Mouse (Mus musculus) hindbrain, embryonic 11.5 days (tissue): Measurements from ENCODE around the gene Syt1. TPM values are rescaled to one million over a fixed set of nuclear protein-coding genes. Genes with fewer than 3 reads are reported as not detected.

Source experiments
- ATAC-seq: fragments of 200-750 bp; cut with Nextera tagmentation; 2 replicates; pipeline ENCODE4 v1.8.0; 2017; ENCODE audit warnings: mild to moderate bottlenecking, moderate TSS enrichment, moderate library complexity; ENCODE audit not compliant: low FRiP score
- DNase-seq: peaks from one replicate; pipeline ENCODE4 v3.0.0-alpha.2; 2015; ENCODE audit warnings: low spot score
- H3K27ac ChIP-seq: fragments of 300-500 bp; sonication (generic); 2 replicates; pipeline ENCODE4 v1.5.1; 2014; ENCODE audit warnings: mild to moderate bottlenecking, low read depth, low read length
- H3K27me3 ChIP-seq: fragments of 300-500 bp; sonication (generic); 2 replicates; pipeline ENCODE4 v1.6.1; 2014; ENCODE audit warnings: mild to moderate bottlenecking, low read length, moderate library complexity, mixed read lengths; ENCODE audit not compliant: control insufficient read depth, insufficient read depth
- H3K36me3 ChIP-seq: fragments of 300-500 bp; sonication (generic); 2 replicates; pipeline ENCODE4 v1.6.1; 2014; ENCODE audit warnings: mild to moderate bottlenecking, low read length, moderate library complexity, mixed read lengths; ENCODE audit not compliant: control insufficient read depth, insufficient read depth
- H3K4me1 ChIP-seq: fragments of 300-500 bp; sonication (generic); replicated peaks from 2 replicates; pipeline ENCODE4 v1.6.1; 2014; ENCODE audit warnings: low read length, mixed read lengths; ENCODE audit not compliant: control insufficient read depth, insufficient read depth
- H3K4me2 ChIP-seq: fragments of 300-500 bp; sonication (generic); replicated peaks from 2 replicates; pipeline ENCODE4 v1.6.1; 2014; ENCODE audit warnings: mild to moderate bottlenecking, low read depth, low read length
- H3K4me3 ChIP-seq: fragments of 300-500 bp; sonication (generic); 2 replicates; pipeline ENCODE4 v1.5.1; 2014; ENCODE audit warnings: low read depth, low read length
- H3K9ac ChIP-seq: fragments of 300-500 bp; sonication (generic); 2 replicates; pipeline ENCODE4 v1.6.1; 2014; ENCODE audit warnings: low read depth, low read length
- H3K9me3 ChIP-seq: fragments of 300-500 bp; sonication (generic); 2 replicates; pipeline ENCODE4 v1.6.1; 2016; ENCODE audit warnings: low read length; ENCODE audit not compliant: control insufficient read depth
- WGBS: fragments of 180-500 bp; shearing (Covaris S2); extraction: QIAGEN DNeasy Blood & Tissue Kit; methylation state at CpG from one replicate; pipeline ENCODE4 v1.1.7; 2014; 5-methylcytosine and 5-hydroxymethylcytosine counted together
- polyA plus RNA-seq: library from polyadenylated mRNA; unstranded; fragments of >200 nt; fragmentation: Nextera tagmentation; extraction: Ambion mirVana; gene quantifications from 2 replicates; pipeline ENCODE4 v1.2.1, GENCODE M21; 2014

Gene Syt1
- polyA plus RNA-seq, 1 experiment from 2014 or later = 28.3 TPM

- Histone ChIP-seq H3K27me3 (no peaks in the 10 kb centered on the region), H3K4me2 (no peak overlapping the region), H3K36me3 (no peaks in the 10 kb centered on the region), H3K4me1 (no peaks in the 10 kb centered on the region), H3K9me3 (no peaks in the 10 kb centered on the region), H3K27ac (no peak overlapping the region), H3K9ac (no peak overlapping the region), H3K4me3 (no peak overlapping the region)
- DNase-seq (peak; percentile 23), ATAC-seq (peak; percentile 79)
- 34% methylated on average over 8 of the region's 8 CpGs for WGBS
These were observed 234.0 kb downstream of the Syt1 start for GRCm38 (mm10) chr10:108776735-108777134.

- no peaks in the 10 kb centered on the region for H3K36me3 ChIP-seq
- no peak overlapping the region for H3K27ac ChIP-seq
- H3K4me2 ChIP-seq = no peak overlapping the region
- ATAC-seq (no peak), DNase-seq (no peak)
- H3K9ac ChIP-seq = no peak overlapping the region
- H3K9me3 ChIP-seq = no peaks in the 10 kb centered on the region
- no peaks in the 10 kb centered on the region for H3K27me3 ChIP-seq
- H3K4me1 ChIP-seq = no peaks in the 10 kb centered on the region
- H3K4me3 ChIP-seq = no peak overlapping the region
- WGBS = 85% methylated on average over 6 of the region's 6 CpGs
These were observed 239.7 kb downstream of the Syt1 start for GRCm38 (mm10) chr10:108771081-108771480.

GRCm38 (mm10) chr10:108765564-108765963 is 245.2 kb downstream of the Syt1 start:
- H3K36me3 ChIP-seq = no peaks in the 10 kb centered on the region
- DNase-seq (no peak), ATAC-seq (no peak)
- no peak overlapping the region for H3K4me2 ChIP-seq
- no peak overlapping the region for H3K9ac ChIP-seq
- no peaks in the 10 kb centered on the region for H3K27me3 ChIP-seq
- H3K27ac ChIP-seq = no peak overlapping the region
- H3K4me1 ChIP-seq = no peaks in the 10 kb centered on the region
- H3K4me3 ChIP-seq = no peak overlapping the region
- no peaks in the 10 kb centered on the region for H3K9me3 ChIP-seq

- Histone ChIP-seq H3K4me1 (no peaks in the 10 kb centered on the region), H3K9me3 (no peaks in the 10 kb centered on the region), H3K4me2 (no peak overlapping the region), H3K36me3 (no peaks in the 10 kb centered on the region), H3K27me3 (no peaks in the 10 kb centered on the region), H3K4me3 (no peak overlapping the region), H3K9ac (no peak overlapping the region), H3K27ac (no peak overlapping the region)
- WGBS = 88% methylated on average over 6 of the region's 6 CpGs
- no peak for ATAC-seq
- no peak for DNase-seq
These were observed 247.1 kb downstream of the Syt1 start for GRCm38 (mm10) chr10:108763722-108764121.

- Histone ChIP-seq H3K9me3 (no peaks in the 10 kb centered on the region), H3K36me3 (no peaks in the 10 kb centered on the region), H3K4me3 (no peak overlapping the region), H3K27ac (no peak overlapping the region), H3K9ac (no peak overlapping the region), H3K4me2 (no peak overlapping the region), H3K27me3 (no peaks in the 10 kb centered on the region), H3K4me1 (no peaks in the 10 kb centered on the region)
- 96% methylated on average over 2 of the region's 2 CpGs for WGBS
- no peak for ATAC-seq
- no peak for DNase-seq
These were observed 257.5 kb downstream of the Syt1 start for GRCm38 (mm10) chr10:108753304-108753703.

- Histone ChIP-seq H3K27me3 (no peaks in the 10 kb centered on the region), H3K4me3 (no peak overlapping the region), H3K9me3 (no peaks in the 10 kb centered on the region), H3K4me2 (no peak overlapping the region), H3K36me3 (no peaks in the 10 kb centered on the region), H3K27ac (no peak overlapping the region), H3K4me1 (no peaks in the 10 kb centered on the region), H3K9ac (no peak overlapping the region)
- ATAC-seq (no peak), DNase-seq (no peak)
- WGBS = 93% methylated on average over 2 of the region's 2 CpGs
These were observed 267.0 kb downstream of the Syt1 start for GRCm38 (mm10) chr10:108743759-108744158.

- no peak overlapping the region for H3K27ac ChIP-seq
- no peaks in the 10 kb centered on the region for H3K9me3 ChIP-seq
- H3K9ac ChIP-seq = no peak overlapping the region
- no peak overlapping the region for H3K4me3 ChIP-seq
- 63% methylated on average over 2 of the region's 2 CpGs for WGBS
- H3K27me3 ChIP-seq = no peaks in the 10 kb centered on the region
- H3K4me2 ChIP-seq = no peak overlapping the region
- H3K36me3 ChIP-seq = no peaks in the 10 kb centered on the region
- ATAC-seq (peak; percentile 69), DNase-seq (peak; percentile 56)
- H3K4me1 ChIP-seq = no peaks in the 10 kb centered on the region
These were observed 276.8 kb downstream of the Syt1 start for GRCm38 (mm10) chr10:108733982-108734381.

GRCm38 (mm10) chr10:108728961-108729360 is 281.8 kb downstream of the Syt1 start:
- Histone ChIP-seq H3K4me1 (no peaks in the 10 kb centered on the region), H3K4me2 (no peak overlapping the region), H3K4me3 (no peak overlapping the region), H3K36me3 (no peaks in the 10 kb centered on the region), H3K27me3 (no peaks in the 10 kb centered on the region), H3K9me3 (no peaks in the 10 kb centered on the region), H3K9ac (no peak overlapping the region), H3K27ac (no peak overlapping the region)
- no peak for ATAC-seq
- DNase-seq = no peak
- 73% methylated on average over 8 of the region's 8 CpGs for WGBS

- DNase-seq = no peak
- no peaks in the 10 kb centered on the region for H3K27me3 ChIP-seq
- no peaks in the 10 kb centered on the region for H3K4me1 ChIP-seq
- 87% methylated on average over 4 of the region's 4 CpGs for WGBS
- H3K36me3 ChIP-seq = no peaks in the 10 kb centered on the region
- no peaks in the 10 kb centered on the region for H3K9me3 ChIP-seq
- no peak overlapping the region for H3K9ac ChIP-seq
- no peak overlapping the region for H3K4me3 ChIP-seq
- H3K27ac ChIP-seq = no peak overlapping the region
- H3K4me2 ChIP-seq = no peak overlapping the region
- no peak for ATAC-seq
These were observed 284.4 kb downstream of the Syt1 start for GRCm38 (mm10) chr10:108726391-108726790.
